Mouse (Mus musculus) heart, postnatal 36 days (tissue): Measurements from ENCODE around the gene Itga6. TPM values are rescaled to one million over a fixed set of nuclear protein-coding genes. Genes with fewer than 3 reads are reported as not detected.
A peak's percentile ranks its signal among the peaks of the same experiment; 100 is the strongest.

Experiments used
- DNase-seq, 2 experiments: peaks; one replicate each; pipeline ENCODE4 v3.0.0; 2021 to 2022
- intact Hi-C: fragments of 180-260 bp; cut with DNase I; formaldehyde crosslinking; loops from one replicate; pipeline ENCODE4 v1.15.1; 2025
- total RNA-seq, 2 experiments: library from RNA; stranded (reverse); gene quantifications; 2 replicates each; pipeline ENCODE4 v1.2.3; 2021

Itga6 gene
- total RNA-seq, 2 experiments from 2014 or later: 44.4 to 61.9 TPM

GRCm38 (mm10) chr2:71730623-71731612 lies 14.5 kb upstream of the Itga6 start:
- DNase-seq: no peak
- intact Hi-C loops: no loop called here

- no peak for DNase-seq
- intact Hi-C loops: no loop called here
Observed at GRCm38 (mm10) chr2:71734792-71735392, 10.5 kb upstream of the Itga6 start.

DNA sequence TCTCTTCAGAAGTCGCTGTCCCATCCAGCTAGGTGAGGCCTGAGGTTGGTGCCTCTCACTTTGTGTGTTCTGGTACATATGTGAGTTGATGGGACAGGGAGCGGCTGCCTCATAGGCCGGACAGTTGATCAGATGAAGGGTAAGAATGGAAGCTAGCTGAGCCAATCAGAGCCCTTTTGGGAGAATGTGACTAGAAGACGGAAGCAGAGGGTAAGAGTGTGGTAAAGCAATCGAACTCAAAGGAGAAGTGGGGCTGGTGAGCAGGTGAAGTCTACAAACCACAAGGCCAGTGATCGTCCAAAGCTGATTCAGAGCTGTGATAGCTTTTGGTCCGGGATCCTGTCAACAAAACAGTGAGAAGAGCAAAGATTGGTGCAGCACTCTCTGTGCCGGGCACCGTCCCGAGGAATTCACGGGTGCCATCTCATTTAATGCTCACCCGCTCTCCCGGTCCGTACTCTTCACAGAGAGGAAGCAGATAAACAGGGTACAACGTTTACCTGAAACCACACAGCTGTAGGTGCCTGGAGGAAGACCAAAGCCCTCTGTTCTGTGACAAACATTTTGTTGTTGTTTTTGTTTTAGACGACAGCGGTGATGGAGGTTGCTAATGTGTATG lies 9.8 kb upstream of the Itga6 start:
- intact Hi-C loops: no loop called here
- no peak for DNase-seq

- no peak for DNase-seq
- intact Hi-C loops: no loop called here
Observed at GRCm38 (mm10) chr2:71736213-71736612, 9.2 kb upstream of the Itga6 start.

- intact Hi-C loops: no loop called here
- DNase-seq: no peak
Observed at GRCm38 (mm10) chr2:71739173-71739860, 6.1 kb upstream of the Itga6 start.

- DNase-seq: no peak
- intact Hi-C loops: no loop called here
Observed at GRCm38 (mm10) chr2:71742557-71742956, 2.9 kb upstream of the Itga6 start.

GRCm38 (mm10) chr2:71743377-71743776 lies 2.0 kb upstream of the Itga6 start:
- no peak for DNase-seq
- intact Hi-C loops: no loop called here

- intact Hi-C loops: no loop called here
- no peak for DNase-seq
Observed at GRCm38 (mm10) chr2:71744320-71744719, 1.1 kb upstream of the Itga6 start.

DNA sequence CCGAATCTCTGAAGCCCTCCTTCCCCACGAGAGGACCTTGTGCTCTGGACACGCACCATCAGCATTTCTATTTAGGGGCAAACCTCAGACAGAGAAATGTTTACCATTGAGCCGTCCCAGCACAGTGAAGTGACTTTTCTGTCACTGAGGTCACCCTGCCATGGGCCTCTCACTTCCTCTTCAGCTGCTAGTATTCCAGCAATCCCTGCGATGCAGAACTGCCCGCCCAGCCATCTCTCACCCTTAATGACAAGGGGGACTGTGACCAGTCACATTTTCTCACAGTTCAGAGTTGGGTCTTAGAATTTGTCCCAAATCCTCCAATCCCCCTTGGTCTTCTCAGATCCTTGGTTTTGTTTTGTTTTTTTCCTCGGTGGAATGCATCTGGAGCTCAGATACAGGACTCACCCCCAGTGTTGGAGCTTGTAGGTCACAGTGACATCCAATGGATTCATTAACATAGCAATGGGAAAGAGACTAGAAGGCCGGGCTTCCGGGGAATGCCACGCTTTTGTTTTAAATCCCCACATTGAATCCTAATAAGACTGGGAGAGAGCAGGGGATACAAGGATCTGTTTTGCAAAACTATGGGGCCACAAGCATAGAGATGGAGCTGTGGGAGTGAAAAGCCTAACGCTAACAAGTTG lies 432 bp upstream of the Itga6 start:
- intact Hi-C loops: no loop called here
- DNase-seq: no peak

DNA sequence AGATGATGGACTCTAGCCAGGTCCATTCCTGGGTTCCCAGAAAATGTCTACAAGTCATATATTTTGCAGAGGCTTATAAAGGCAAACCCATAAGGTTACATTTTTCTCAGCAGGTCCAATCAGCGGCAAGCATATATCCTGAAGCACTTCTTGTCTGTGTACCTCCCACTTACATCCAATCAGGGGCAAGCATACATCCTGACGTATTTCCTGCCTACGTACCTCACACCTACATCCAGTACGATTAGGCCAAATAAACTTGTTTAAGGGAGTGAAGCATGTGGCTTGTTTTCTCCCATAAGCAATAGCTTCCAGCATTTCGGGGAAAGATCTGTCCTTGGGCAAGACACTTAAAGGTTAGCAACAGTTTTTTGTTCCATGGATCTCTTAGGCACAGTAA lies 3.0 kb downstream of the Itga6 start:
- intact Hi-C loops: no loop called here
- DNase-seq: no peak

DNA sequence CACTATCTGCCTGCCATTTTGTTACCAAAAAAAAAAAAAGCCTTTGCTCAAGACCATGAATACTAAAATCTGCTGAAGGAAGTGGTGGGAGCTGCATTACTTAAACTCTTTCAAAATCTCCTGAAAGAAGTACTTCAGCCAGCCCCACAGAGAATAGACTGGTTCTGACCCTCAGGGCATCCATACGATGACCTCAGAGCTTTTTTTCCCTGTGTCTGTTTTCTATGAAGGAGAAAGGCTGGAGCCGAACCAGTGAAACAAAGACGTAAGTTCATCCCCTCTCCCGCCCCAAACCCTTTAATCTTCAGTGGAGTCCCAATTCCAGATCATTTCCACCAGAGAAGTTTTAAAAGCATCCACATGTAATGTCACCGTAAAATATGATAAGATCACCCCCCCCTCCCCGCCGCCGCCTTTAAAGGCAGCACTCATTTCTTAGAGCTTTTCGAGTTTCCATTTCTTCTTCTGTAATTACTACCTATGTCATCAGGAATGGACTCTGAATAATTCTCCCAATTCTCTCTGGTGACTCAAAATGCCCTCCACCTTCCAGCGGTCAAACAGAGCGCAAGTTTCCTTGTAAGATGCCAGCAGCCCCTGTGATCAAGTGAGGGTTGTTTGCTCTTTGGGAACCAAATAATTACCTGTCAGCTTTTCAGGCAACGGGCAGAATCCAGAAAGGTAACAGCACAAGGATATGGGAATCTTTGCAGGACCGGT lies 4.1 kb downstream of the Itga6 start:
- intact Hi-C loops: loop anchor here (2.0 kb wide), 2 partner anchors 37 to 77 kb away; no protein-coding TSS in a partner anchor
- no peak for DNase-seq

- no peak for DNase-seq
- intact Hi-C loops: loop anchor here (2.0 kb wide), 2 partner anchors 37 to 77 kb away; no protein-coding TSS in a partner anchor
Observed at GRCm38 (mm10) chr2:71750087-71750453, 4.7 kb downstream of the Itga6 start.

DNA sequence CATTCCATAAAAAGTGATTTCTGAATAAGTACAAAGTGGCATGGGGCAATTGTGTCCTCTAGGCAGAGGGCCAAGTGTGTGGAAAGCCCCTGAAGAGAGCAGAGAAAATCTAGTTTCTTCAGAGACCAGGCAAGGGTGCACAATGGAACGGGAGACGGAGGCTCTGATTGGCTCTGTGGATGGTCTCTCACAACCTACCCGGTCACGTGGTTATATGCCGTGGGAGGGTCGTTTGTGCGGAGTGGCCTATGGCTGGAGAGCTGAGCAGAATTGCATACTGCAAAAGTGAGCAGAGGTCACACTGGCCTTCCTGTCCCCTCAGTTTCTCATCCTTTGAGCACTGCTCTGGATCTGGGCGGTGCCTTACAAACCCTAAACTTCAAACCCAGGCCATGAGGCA lies 5.9 kb downstream of the Itga6 start:
- no peak for DNase-seq
- intact Hi-C loops: loop anchor here (2.0 kb wide), 2 partner anchors 39 to 79 kb away; no protein-coding TSS in a partner anchor

DNA sequence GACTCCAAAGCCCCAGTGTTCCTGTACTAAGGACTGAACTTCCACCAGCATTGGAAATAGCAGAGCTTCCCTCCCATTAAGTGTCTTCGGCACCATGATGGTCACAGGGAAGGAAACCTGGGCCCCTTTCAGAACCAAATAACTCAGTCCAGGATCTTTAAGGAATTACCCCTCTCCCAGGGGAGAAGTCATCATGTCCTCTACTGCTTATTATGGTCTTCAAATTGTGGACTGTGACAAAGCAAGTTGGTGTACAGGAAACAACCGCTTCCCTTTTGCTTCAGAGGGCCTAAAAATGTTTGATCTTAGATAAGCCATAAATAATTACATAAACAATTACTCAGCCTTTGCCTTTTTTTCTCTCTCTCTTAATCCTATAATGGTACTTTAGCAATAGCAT lies 6.4 kb downstream of the Itga6 start:
- intact Hi-C loops: loop anchor here (2.0 kb wide), 3 partner anchors 39 to 79 kb away; no protein-coding TSS in a partner anchor
- DNase-seq: no peak

- intact Hi-C loops: loop anchor here (2.0 kb wide), 1 partner anchor 60 kb away; no protein-coding TSS in a partner anchor
- no peak for DNase-seq
Observed at GRCm38 (mm10) chr2:71752383-71752782, 7.0 kb downstream of the Itga6 start.

DNA sequence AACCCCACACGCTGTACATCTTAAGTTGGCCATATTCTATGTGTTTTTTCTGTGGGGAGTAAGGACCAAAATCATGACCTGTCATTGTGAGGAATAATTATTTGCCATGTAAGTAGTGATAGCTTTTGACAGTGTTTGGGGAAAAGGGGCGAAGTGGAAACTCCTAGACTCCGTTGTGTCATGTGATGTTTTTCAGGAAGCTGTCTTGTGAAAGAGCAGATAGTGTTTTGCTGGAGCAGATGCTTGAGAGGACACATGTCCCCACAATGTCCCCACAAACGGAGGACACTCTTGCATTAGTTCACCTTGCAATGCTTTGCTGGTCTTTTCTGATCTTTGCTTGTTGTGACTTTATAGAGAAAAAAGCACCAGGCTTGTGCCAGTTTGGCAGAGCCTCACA lies 7.7 kb downstream of the Itga6 start:
- DNase-seq: no peak
- intact Hi-C loops: loop anchor here (2.0 kb wide), 1 partner anchor 60 kb away; no protein-coding TSS in a partner anchor

- intact Hi-C loops: no loop called here
- DNase-seq: no peak
Observed at GRCm38 (mm10) chr2:71755748-71756147, 10.3 kb downstream of the Itga6 start.

GRCm38 (mm10) chr2:71757098-71757497 lies 11.7 kb downstream of the Itga6 start:
- intact Hi-C loops: no loop called here
- DNase-seq: peak; percentile 52 to 55
